Mouse (Mus musculus): ENCODE data around the gene Polm. TPM values are rescaled to one million over a fixed set of nuclear protein-coding genes. Genes with fewer than 3 reads are reported as not detected.

Polm gene
- total RNA-seq, 2 experiments from 2014 or later: 5.6 to 6.5 TPM

DNA sequence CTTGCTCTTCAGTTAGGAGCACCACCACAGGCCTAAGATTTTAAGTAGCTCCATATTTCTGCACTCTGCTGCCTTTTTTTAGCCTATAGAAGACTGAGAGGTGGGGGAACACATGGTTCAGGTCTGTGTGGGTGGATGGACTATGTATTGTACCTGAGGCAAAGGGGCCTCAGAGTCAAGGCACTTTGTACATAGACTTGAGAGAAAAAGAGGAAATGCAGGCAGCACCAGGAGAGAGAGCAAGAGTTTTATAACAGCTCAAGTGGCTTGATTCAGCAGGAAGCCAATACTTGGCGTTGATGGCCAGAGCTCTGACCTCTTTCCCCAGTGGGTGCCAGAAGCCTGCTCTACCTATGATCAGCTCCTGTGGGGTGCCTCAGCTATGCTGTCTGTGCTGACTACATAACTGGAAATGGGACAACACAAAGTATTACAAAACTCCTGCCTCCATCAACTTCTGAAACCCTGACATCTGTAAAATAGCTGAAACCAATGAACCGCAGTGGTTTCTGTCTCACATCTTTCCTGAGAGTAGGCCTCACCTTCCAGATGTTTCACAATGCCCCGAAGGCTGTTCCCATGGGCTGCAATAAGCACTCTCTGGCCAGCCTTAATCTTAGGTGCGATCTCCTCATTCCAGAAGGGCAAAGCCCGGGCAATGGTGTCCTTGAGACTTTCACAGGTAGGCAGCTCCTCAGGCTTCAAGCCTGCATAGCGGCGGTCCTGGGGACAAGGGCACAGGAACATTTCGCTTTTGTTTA lies 35.2 kb downstream of the Polm start:
- DNase-seq: no peak

DNA sequence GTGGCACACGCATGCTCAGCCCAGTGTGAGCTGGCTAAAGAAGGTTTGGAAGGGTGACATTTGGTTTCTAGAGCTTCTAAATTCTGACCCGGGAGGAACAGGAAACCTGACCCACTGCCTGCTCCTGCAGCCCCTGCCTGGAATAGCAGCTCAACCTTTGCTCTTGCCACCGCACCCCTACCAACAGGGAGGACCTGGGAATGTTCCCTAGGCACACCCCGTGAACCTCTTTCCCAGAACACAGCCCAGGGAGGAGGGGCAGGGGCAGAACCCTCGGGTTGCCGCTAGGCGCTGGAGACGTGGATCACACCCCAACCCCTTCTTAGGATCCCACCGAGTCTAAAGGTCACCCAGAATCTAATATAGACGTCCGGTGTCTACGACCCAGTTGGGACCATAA lies 35.8 kb downstream of the Polm start:
- DNase-seq: peak; percentile 41

DNA sequence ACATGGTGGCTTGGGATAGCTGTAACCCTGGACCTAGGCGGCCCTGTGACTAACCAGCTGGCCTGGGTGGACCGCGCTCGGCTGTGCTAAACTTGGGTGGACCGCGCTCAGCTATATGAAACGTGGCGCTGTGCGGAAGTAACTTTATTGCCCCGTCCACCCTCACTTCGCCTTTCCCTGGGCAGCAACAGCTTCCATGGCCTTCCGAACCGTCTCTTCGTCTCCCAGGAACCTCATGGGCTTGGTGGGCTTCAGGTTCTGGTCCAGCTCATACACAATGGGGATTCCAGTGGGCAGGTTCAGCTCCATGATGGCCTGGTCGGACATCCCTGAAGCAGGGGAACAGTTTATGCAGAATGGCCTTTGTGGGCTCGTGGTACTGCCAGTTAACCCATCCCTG lies 36.3 kb downstream of the Polm start:
- DNase-seq: no peak

DNA sequence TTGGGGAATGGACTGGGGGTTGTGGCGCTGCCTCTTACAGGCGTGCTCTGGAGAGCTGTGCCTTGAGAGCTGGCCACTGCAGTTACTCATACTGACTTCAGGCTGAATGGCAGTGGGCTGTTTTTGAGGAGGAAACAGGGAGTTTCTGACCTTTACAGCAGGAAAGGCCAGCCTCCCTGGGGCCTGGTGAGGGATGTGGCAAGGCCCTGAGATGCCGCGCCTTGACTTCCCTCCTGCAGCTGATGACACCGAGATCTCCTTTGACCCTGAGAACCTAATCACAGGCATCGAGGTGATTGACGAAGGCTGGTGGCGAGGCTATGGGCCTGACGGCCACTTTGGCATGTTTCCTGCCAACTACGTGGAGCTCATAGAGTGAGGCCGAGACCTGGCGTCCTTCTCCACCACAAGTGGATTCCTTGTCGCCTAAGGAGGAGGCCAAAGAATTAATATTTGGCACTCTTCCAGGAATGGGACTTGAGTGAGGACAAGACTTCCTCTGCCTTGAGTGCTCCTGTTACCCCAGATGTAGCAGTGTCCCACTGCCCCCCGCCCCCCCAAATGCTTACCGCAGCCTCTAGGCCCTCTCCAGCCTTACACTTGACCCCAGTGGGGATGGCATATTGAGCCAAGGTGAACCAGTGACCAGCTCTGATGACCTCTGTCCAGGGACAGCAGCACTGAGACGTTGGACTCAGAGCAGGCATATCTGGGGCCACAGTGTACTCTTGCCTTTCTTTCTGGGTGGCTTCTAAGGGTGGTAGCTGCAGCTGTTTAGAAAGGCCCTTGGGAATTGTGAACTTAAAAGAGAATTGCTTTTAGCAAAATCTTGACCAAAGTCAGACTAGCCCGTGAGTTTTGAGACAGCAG lies 38.0 kb downstream of the Polm start:
- DNase-seq: no peak

DNA sequence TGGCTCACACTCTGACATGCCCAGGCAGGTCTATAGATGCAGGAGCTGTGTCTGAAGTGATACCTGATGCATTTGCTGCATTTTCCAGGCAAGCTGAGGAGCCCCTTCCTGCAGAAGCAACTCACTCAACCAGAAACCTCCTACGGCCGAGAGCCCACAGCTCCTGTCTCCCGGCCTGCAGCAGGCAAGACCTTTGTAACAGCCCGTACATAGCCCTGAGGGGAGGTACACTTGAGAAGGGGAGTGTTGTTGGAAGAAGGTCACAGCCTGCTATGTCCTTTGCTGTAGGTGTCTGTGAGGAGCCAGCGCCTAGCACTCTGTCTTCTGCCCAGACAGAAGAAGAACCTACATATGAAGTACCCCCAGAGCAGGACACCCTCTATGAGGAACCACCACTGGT lies 39.9 kb downstream of the Polm start:
- no peak for DNase-seq

DNA sequence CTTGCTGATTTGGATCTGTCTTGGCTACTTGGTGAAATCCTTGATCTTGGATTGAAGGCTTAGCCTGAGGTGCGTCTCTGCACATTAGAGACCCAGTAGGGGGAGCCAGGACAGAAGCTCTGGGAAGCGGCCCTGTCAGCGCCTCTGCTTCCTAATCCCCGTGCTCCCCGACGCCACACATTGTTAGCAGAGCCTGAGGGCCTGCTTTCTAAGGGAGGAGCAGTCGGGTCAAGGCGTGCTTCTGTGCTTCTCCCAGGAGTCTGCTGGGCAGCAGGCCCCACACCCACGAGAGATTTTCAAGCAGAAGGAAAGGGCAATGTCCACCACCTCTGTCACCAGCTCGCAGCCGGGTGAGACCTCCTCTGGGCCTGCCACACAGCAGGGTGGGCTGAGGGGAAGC lies 40.4 kb downstream of the Polm start:
- DNase-seq: no peak

DNA sequence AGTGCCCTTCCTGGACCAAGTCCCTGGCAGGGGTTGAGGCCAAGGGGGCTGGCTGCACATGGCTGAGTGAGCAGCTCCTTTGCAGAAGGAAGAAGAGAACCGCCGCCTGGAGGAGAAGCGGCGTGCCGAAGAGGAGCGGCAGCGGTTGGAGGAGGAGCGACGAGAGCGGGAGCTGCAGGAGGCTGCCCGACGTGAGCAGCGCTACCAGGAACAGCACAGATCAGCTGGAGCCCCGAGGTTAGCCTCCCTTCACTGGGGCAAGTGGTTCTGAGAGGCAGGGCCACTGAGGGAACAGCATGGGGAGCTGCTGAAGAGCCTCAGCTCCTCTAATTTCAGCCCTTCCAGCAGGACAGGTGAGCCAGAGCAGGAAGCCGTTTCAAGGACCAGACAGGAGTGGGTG lies 40.9 kb downstream of the Polm start:
- no peak for DNase-seq

DNA sequence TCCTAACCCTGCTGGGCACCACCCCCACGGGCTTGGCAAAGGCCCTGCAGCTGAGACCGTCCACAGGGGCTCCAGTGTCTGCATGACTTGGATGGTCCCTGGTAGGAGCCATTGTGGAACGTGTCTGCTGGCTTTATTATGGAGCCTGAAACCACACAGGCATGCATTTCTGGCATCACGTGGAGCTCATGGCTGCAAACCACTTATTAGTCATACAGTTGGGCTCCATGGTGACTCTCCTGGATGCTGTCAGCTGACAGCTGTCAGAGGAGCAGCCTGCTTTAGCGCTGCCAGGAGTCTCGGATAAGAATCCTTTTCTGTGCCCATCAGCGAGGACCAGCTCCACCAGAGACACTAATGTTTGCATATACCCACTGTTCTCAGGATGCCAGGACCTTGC lies 42.1 kb downstream of the Polm start:
- peak; percentile 59 for DNase-seq

DNA sequence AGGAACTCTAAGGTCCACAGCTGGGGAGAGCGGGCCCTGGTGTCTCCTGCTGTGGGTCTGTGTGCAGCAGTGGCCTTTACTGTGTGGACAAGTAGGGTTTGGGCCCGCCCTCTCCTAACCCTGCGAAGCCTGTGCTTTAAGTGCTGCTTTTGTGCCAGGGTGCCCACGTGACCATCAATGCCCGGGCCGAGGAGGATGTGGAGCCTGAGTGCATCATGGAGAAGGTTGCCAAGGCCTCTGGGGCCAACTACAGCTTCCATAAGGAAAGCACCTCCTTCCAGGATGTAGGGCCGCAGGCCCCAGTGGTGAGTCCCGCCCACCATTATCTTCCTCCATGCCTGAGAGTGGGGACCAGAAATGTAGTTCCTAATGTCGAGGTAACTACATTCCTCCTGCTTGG lies 42.5 kb downstream of the Polm start:
- DNase-seq: no peak

DNA sequence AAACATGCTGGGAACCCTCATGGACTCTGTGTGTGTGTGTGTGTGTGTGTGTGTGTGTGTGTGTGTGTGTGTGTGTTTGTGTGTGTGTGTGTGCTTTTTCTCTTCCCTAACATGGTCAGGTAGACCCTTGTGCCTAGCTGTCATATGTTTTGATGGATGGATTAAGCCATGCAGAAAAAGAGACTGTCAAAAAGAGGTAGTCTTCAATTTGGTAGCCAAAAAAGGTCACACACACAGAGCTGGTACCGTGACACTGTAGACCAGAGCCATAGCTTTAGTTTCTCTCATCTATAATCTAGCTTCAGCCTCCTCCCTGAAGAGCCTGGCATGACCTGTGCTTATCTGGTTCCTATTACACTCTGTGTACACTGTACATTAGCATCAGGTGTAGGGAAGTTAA lies 47.4 kb downstream of the Polm start:
- DNase-seq: no peak

DNA sequence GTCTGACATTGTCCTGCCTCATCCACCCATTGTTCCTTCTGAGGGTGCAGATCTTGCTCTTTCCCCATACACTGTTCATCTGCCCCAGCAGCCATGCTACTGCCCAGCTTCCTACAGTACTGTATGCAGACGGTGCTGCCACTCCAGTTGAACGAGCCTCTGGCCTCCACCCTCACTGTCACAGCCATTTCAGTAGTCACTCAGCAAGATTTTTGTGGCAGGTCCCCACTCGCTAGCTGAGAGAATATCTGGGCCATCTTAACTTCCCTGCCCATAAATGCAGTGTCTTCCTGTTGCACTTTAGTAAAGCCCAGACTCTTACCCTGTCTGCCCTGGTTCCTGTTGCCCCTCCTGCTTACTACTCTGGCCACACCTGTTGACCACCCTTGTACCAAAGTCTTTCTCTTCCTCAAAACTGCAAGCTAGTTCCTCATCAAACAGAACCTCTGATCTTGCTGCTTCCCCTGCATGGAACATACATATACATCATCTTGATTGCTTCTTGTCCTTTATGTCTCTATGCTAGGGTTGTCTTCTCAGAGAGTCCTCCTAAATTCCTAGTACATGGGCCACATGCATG lies 48.0 kb downstream of the Polm start:
- DNase-seq: no peak

DNA sequence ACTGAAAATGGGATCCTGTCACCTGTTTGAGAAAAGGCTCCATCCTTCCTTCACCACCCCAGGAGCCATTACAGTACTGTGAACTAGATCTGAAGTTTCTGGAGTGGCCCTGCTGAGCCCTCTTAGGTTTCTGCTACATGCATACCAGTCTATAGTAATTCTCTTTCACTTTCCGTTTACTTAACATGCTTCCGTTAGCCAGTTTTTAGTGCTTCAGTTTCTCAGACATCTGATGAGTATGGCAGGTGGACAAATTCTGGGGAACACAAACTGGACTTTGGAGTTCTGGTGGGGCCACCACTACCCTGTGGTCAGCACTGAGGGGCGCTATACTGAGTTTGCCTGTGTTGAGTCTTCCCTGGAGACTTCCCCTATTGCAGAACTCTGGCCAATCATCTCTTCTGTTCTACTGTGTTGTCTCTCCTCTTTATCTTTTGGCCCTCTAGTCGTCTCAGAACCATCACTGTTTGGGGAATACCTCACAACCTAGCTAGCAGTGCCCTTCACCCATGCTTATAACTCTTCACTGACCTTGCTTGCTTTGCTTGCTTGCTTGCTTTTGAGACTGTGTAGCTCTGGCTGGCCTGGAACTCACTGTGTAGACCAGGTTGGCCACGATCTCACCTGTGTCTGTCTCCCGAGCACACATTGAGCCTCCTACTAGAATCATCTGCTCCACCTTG lies 48.6 kb downstream of the Polm start:
- no peak for DNase-seq

DNA sequence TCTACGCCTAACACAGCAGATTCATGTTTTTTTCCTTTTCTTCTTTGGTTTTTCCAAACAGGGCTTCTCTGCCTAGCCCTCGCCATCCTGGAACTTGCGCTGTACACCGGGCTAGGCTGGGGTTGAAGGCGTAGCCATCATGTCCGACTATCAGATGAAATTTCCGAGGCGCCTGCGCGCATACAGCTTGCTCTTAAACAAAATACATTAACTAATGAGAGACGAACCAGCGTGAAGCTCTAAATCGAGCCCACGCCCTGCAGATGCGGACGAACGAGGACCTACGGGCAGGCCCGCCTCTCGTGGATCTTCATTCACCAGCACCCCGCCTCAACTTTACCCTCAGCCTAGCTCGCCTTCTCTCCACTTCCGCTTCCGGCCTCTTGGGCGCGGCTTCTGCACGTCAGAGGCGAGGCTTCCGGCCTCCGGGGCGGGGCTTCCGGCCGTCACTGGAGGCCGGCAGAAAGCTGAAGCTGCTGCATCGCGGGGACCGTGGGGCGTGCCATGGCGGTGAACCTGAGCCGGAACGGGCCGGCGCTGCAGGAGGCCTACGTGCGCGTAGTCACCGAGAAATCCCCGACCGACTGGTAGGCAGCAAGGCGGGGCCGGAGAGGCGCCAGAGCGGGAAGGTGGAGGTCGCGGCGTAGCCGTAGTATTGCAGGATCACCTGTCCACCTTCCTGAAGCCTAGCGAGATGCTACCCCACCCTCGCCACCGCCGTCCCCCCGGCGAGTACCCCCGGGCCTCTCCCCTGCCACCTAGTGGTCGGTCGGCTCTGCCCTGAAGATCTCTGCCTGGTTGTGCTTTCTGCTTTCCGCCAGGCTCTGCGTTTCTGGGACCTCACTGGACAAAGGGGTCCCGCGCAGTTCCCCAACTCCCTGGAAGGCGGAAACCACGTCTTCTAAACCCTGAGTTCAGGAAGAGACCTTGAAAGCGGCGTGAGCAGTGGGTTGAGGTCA lies 49.5 kb downstream of the Polm start, which contains the start of gene Dbnl:
Gene Dbnl, plus strand, starts transcription at position 433 of the 959 bp plus-strand sequence.
- DNase-seq: peak; percentile 97

DNA sequence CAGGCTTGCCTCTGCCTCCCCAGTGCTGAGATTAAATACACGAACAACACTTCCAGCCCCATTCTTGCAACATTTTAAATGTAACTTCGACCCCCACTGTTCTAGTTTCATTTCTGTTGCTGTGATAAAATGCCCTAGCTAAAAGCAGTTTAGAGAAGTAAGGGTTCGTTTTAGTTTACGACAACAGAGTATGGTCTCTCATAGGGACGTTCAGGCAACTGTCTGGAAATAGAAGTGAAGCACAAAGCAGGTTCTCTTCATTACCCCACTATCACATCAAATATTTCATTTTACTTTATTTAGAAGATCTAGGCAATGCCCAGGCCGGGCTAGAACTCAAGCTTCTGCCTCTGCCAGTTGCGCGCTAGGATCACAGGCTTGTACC lies 50.2 kb downstream of the Polm start:
- no peak for DNase-seq

DNA sequence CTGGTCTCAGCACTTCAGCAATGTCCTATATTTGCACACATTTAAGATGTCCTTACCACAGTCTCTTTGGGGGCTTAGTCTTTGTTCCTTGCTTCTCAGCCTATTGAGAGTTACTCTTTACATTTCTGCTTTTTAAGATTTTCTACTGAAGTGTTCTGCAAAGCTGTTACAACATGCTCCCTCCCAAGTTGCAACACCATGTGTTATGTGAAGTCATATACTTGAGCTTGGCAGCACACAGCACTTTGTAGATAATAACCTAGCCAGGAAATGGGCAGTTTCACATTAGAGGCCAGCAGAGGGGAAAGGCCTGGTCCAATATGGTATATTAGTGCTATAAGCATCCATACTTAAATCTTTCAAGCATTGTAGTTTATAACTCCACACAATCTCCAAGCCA lies 52.1 kb downstream of the Polm start:
- no peak for DNase-seq

DNA sequence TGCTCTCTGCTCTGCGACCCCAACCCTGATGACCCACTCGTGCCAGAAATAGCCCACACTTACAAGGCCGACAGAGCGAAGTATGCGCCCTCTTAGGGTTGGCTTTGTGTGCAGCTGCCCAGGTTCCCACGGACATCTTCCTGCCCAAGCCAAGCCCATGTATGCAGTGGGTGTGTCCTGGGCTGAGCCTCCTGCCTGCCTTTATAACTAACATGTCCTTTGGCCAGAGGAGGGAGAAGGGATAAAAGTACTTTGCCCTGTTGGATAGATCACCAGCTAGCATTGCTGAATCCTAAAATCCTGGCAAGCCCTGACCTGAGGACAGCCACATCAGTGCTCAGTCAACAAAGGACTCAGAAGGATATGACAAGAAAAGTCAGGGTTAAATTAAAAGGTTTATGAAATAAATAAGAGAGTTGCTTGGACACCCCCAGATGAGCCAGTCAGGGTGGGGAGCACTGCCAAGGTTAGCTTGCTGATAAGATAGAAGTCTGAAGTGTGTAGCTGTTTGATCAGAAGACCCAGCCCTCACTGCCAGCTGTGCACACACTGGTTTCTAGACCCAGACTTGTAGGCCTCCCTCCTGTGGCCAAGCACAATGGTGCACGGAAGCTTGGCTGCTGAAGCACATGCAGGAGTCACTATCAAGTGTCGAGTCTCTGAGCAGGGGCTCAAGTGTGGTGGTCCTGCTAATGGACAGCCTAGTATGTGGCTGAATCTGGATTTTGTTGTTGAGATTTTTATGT lies 55.4 kb downstream of the Polm start:
- peak; percentile 32 for DNase-seq

DNA sequence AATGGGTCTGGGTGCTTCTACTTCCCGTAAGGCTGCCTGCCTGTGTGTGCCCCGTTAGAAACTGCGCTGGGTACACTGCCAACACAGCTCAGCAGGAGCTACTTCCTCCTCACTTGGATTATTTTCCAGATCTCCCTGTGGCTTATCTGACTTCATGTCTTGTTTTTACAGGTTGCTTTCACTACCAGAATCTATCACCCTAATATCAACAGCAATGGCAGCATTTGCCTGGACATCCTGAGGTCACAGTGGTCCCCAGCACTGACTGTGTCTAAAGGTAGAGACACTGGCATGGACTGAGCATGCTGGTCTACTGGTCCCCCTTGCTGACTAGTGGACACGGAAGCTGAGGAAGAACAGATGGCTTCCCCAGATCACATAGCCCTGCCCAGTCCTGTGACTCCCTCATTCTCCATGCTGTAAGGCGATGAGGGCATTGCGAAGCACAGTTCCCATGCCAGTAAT lies 57.7 kb downstream of the Polm start:
- no peak for DNase-seq

DNA sequence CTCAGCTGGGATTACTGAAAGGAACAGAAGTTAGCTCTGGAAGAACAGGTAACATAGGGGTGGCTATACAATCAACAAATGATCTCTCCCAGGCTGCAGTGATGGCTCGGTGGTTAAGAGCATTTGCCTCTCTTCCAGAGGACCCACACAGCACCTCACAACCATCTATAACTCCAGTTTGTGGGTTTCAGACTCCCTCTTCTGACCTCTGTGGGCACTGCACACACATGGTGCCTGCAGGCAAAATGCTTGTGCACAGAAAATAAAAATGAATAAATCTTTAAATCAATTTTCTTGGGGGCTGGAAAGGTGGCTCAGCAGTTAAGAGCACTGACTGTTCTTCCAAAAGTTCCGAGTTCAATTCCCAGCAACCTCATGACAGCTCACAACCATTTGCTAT lies 59.3 kb downstream of the Polm start:
- DNase-seq: no peak

Data from heart, postnatal 4 days (tissue).